Mouse (Mus musculus) adrenal gland, postnatal 14 days (tissue): ENCODE data around the gene Kpna3. TPM values are rescaled to one million over a fixed set of nuclear protein-coding genes. Genes with fewer than 3 reads are reported as not detected.
A peak's percentile ranks its signal among the peaks of the same experiment; 100 is the strongest.
"Not testable (repeated sequence)": the region's sequence is repeated elsewhere in the genome, so short reads cannot be mapped to it uniquely, and the experiment has no call there.

Experiments
- DNase-seq: peaks from one replicate; pipeline ENCODE4 v3.0.0; 2021; ENCODE audit warnings: mixed read lengths
- long read RNA-seq, 2 experiments: library from polyadenylated mRNA; stranded (forward); transcript quantifications; one replicate each; pipeline ENCODE4 v2.0.0; 2021
- total RNA-seq: library from RNA; stranded (reverse); gene quantifications from 2 replicates; pipeline ENCODE4 v1.2.3, GENCODE M21; 2021

The Kpna3 gene
- total RNA-seq, result 30.3 and 31.3 TPM in 2 replicates
- long read RNA-seq, experiment 1, full-length matches to known transcripts, result 21 of 26 reads
- long read RNA-seq, experiment 1, partial matches to known transcripts, result 1 of 26 reads
- long read RNA-seq, experiment 1, other reads (novel, unspliced or antisense), result 4 of 26 reads
- long read RNA-seq, experiment 2, full-length matches to known transcripts, result 12 of 15 reads
- long read RNA-seq, experiment 2, partial matches to known transcripts, result 1 of 15 reads
- long read RNA-seq, experiment 2, other reads (novel, unspliced or antisense), result 2 of 15 reads

GRCm38 (mm10) chr14:61439661-61440559 is at the start of gene Kpna3:
TSS of gene Kpna3 (minus strand) at chr14:61439874.
- DNase-seq, result peak; percentile 99

- no peak for DNase-seq
These were observed 20.7 kb upstream of the Kpna3 start for GRCm38 (mm10) chr14:61460365-61460764.

GRCm38 (mm10) chr14:61457468-61457867 is 17.8 kb upstream of the Kpna3 start:
- no peak for DNase-seq

- DNase-seq, result no peak
These were observed 15.9 kb upstream of the Kpna3 start for GRCm38 (mm10) chr14:61455571-61455970.

DNA sequence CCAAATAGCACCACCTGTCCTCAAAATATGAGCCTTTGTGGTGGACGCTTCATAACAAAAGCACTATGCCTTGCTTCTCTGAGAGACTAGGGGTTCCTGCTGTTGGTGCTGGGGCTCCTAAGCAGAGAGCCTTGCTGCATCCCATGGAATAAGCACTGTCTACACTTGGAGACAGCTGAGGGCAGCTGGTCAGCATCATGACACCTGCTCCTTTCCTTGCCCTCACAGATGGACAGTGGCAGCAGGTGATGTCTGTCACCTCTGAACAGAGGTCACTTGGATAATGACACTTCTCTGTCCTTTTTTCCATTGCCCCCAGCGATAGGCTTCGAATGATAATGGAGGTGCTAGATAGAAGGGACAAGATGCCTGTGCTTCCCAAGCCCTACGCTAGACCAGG is 13.4 kb upstream of the Kpna3 start:
- DNase-seq, result no peak

DNA sequence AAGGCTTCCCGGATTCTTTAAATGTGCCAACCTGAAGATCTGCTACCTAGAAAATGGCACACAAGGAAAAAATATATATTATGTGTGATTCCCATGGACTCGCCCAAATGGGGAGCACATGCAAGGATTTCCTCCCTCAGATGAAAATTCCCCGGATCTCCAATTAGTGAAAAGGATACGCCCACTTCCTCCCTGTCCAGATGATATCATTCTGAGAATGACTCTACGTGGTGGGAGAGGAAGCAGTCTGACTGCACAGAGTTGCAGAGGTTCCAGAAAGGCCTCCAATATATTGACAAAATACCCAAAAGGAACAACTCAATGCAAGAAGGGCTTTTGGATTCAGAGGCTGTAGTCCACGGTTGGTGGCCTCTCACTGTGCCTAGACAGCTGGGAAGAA is 12.8 kb upstream of the Kpna3 start:
- DNase-seq, result no peak

- DNase-seq, result peak; percentile 13
These were observed 8.1 kb upstream of the Kpna3 start for GRCm38 (mm10) chr14:61447775-61448174.

DNA sequence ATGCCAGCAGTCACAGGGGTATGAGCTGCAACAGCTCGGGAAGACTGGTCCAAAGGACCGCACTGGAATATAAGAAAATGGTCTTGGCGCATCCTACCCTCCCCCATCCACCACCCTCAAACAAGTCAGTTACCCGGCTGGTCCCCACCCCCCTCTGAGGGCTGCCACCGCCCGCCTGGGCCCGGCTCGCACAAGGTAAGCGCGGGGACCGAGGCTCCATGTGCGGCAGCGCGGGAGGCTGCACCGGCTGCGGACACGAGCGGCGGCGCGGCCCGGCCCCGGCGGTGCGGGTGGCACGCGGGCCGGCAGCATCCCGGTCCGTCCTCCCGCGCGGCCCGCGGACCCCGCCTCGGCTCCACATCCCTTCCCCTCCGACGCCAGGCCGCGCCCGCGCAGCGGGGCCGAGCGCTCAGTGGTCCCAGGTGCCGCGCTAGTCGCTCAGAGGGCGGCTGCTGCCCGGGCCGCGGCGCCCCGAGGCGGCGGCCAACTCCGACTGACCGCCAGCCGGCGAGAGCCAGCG is 473 bp downstream of the Kpna3 start:
- DNase-seq, result peak; percentile 73

GRCm38 (mm10) chr14:61438171-61438945 is 1.3 kb downstream of the Kpna3 start:
- DNase-seq, result no peak

- no peak for DNase-seq
These were observed 2.8 kb downstream of the Kpna3 start for GRCm38 (mm10) chr14:61436866-61437265.

DNA sequence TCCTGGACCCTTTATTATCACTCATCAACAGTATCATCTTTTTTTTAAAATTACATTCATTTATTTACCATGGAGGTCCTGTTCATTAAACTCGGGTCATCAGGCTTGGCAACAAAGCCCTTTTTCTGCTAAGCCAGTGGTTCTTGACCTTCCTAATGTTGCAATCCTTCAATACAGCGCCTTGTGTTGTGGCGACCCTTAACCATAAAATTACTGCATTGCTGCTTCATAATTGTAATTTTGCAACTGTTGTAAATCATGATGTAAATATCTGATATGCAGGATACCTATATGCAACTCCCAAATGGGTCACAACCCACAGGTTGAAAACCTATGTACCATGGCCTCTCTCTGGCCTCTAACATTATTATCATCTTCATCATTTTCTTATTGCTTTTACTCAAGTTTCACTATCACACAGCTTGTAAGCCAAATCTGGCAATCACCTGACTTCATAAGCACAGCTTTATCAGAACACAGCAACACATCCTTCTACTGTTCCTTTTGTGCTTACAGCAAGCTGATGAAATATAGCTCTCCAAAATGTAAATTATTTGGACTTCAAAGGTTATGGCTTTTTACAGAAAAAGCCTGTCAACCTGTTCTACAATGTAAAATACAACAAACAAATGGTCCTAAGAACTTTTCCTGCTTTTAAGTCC is 11.4 kb downstream of the Kpna3 start:
- no peak for DNase-seq

DNA sequence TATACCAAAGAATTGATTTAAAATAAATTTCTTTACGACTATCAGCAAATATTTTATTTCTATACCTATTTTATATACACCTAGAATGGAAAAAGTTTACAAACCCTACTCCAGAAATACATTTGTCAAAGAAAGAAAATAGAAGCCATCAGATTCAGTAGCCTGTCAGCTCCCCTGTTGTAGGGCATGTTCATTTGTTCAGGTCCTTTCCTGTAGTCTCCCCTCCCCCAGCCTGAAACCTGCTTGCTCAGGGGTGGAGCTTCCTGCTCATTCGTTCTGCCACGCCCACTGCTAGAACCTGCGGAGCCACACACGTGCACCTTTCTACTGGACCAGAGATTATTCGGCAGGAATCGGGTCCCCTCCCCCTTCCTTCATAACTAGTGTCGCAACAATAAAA is 12.6 kb downstream of the Kpna3 start:
- not testable (repeated sequence) for DNase-seq

DNA sequence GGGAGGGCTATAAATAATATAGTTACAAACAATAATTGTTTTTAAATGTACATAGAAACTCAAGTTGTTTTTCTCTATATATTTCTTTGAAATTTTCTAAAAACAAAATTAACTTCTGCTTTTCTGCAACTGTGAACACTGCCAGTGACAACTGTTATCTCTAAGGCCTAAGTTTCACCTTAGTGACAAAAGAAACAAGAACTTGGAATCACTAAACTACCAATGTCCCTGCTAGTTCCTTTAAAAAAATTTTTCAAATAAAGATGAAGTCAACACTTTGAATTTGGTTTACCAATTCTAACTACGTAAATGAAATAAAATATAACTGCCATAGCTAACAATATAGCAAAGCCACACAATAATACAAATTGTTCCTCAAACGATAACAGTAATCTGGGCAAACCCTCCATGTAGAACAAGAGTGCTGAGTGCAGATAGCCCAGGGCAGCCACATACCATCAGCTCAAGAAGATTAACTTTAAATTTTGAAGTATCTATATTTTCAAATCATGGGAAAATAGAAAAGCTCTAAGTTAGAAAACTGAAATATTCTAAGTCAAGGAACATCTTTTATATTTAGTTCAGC is 14.5 kb downstream of the Kpna3 start:
- DNase-seq, result no peak

DNA sequence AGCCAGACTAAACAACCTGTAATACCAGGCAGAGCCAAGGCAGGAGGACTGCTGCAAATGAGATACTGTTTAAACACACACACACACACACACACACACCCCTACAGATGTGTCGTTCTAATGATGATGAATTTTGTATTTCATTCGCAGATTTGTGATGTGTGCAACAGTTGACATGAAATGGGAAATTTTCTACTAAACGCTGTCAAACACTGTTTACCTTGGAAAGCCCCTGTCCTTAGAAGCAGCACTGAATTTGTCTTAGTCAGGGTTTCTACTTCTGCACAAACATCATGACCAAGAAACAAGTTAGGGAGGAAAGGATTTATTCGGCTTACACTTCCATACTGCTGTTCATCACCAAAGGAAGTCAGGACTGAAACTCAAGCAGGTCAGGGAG is 24.0 kb downstream of the Kpna3 start:
- DNase-seq, result no peak

GRCm38 (mm10) chr14:61415311-61415710 is 24.4 kb downstream of the Kpna3 start:
- peak; percentile 21 for DNase-seq

GRCm38 (mm10) chr14:61414808-61415207 is 24.9 kb downstream of the Kpna3 start:
- no peak for DNase-seq

- DNase-seq, result no peak
These were observed 25.5 kb downstream of the Kpna3 start for GRCm38 (mm10) chr14:61414199-61414598.

GRCm38 (mm10) chr14:61413686-61414085 is 26.0 kb downstream of the Kpna3 start:
- DNase-seq, result no peak

DNA sequence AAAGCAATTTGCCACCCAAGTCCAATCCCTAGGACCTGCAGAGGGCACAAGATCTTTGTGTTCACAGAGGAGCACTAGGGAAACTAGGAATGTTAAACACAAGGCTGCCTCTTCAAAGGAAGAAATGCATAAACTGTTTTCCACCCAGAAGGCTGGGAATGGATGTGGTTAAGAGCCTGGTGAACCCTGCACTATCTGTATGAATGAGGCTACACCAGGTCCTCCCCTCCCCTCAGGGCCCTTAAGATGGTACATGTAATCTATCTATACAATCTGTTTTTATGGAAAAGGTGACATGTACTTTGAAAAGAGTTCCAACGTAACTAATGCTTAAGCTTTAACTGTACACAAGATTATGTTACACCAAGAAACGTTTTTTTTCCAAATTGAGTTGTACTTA is 29.7 kb downstream of the Kpna3 start:
- DNase-seq, result no peak

GRCm38 (mm10) chr14:61407055-61407454 is 32.6 kb downstream of the Kpna3 start:
- DNase-seq, result no peak

DNA sequence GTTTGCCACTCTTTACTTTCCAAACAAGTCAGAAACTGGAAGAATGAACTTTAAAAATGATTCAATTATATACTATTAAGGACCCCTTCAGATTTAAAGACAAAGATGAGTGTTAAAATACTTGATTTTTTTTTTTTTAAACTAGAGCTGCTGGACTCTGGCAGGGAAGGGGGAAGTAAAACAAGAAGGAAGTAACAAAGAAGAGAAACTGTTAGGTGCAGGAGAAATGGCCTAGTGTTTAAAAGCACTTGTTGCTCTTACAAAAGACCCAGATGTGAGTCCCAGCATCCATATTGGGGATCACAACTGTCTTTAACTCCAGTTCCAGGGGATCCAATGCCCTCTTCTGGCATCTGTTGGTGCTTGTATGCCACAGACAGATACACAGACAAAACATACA is 33.9 kb downstream of the Kpna3 start:
- no peak for DNase-seq

DNA sequence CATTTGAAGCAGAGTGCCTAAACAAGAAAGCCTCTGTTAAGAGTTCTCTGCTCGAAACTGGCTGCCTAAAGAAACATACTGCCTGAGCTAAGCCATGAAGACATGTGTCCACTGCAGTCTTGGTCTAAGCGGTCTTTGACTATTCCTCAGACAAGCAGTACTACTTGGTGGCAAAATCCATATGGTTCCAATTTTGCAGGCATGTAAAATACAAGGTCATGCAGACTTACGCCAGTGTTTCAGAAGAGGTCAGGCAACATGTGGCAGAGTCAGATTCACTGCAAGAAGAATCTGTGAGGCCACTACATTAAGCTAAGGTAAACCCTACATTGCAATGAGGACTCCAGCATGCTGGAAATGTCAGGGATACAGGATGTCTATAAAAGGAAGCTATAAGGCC is 34.7 kb downstream of the Kpna3 start:
- DNase-seq, result no peak
